Mouse (Mus musculus) midbrain, embryonic 16.5 days (tissue): ENCODE measurements around the gene Grm3. TPM values are rescaled to one million over a fixed set of nuclear protein-coding genes. Genes with fewer than 3 reads are reported as not detected.

ENCODE experiments used
- ATAC-seq: fragments of 200-750 bp; cut with Nextera tagmentation; 2 replicates; pipeline ENCODE4 v1.8.0; 2017; ENCODE audit warnings: moderate TSS enrichment
- H3K27ac ChIP-seq: fragments of 300-500 bp; sonication (generic); 2 replicates; pipeline ENCODE4 v1.5.1; 2014; ENCODE audit warnings: mild to moderate bottlenecking, low read length, mixed read lengths
- H3K27me3 ChIP-seq: fragments of 300-500 bp; sonication (generic); 2 replicates; pipeline ENCODE4 v1.6.1; 2014; ENCODE audit warnings: low read depth, low read length, mixed read lengths; ENCODE audit not compliant: control insufficient read depth, insufficient read depth
- H3K36me3 ChIP-seq: fragments of 300-500 bp; sonication (generic); 2 replicates; pipeline ENCODE4 v1.6.1; 2014; ENCODE audit warnings: mild to moderate bottlenecking, low read length, moderate library complexity, mixed read lengths; ENCODE audit not compliant: control insufficient read depth, insufficient read depth
- H3K4me1 ChIP-seq: fragments of 300-500 bp; sonication (generic); 2 replicates; pipeline ENCODE4 v1.6.1; 2014; ENCODE audit warnings: mild to moderate bottlenecking, low read length, mixed read lengths; ENCODE audit not compliant: control insufficient read depth, insufficient read depth
- H3K4me2 ChIP-seq: fragments of 300-500 bp; sonication (generic); 2 replicates; pipeline ENCODE4 v1.6.1; 2014; ENCODE audit warnings: mild to moderate bottlenecking, low read length, mixed read lengths
- H3K4me3 ChIP-seq: fragments of 300-500 bp; sonication (generic); 2 replicates; pipeline ENCODE4 v1.5.1; 2014; ENCODE audit warnings: low read depth, mild to moderate bottlenecking, low read length, moderate library complexity, mixed read lengths
- H3K9ac ChIP-seq: fragments of 300-500 bp; sonication (generic); 2 replicates; pipeline ENCODE4 v1.6.1; 2014; ENCODE audit warnings: low read depth, low read length, mixed read lengths
- H3K9me3 ChIP-seq: fragments of 300-500 bp; sonication (generic); replicated peaks from 2 replicates; pipeline ENCODE4 v1.6.1; 2014; ENCODE audit warnings: mild to moderate bottlenecking, low read length, mixed read lengths; ENCODE audit not compliant: control insufficient read depth, poor library complexity, severe bottlenecking
- WGBS: fragments of 180-500 bp; shearing (Covaris S2); extraction: QIAGEN DNeasy Blood & Tissue Kit; methylation state at CpG from one replicate; pipeline ENCODE4 v1.1.7; 2014; 5-methylcytosine and 5-hydroxymethylcytosine counted together
- polyA plus RNA-seq: library from polyadenylated mRNA; unstranded; fragments of >200 nt; fragmentation: Nextera tagmentation; extraction: Ambion mirVana; gene quantifications from 2 replicates; pipeline ENCODE4 v1.2.1, GENCODE M21; 2015

Grm3 gene
- polyA plus RNA-seq, 1 experiment from 2014 or later: 82.6 TPM

DNA sequence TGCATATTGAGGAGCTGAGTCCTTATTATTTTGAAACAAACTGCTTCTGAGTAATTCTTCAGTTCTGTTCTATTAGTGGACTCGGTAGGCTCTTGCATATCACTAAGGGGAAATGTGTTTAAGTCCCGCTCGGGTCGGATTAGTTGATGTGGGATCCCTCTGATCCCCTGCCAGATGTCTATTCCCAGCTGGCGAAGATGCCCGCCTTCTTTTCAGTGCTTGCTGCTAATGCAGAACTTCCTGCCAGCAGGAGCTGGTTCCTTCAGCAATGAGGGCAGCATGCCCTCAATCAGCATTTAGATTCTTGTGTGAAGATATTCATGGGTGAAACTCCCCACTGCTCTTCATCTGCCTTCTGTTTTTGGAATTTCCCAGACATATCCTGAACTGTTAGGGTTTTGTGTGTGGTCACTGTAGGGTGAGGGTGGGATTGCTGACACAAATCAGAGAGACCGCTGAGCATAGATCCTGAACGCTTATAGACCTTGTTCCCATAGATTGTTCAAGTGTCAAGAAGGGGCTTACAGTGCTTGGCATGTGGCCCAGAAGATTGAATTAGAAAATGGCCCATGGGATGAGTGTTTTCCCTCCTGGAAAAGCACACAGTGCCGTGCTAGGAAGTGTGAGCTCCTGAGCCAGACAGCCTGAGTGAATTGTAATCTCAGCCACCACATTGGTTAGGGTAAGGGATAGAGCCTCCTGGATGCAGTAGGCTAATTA, 62.9 kb downstream of the Grm3 start:
- H3K36me3 ChIP-seq: no peaks in the 10 kb centered on the region
- no peak overlapping the region for H3K4me3 ChIP-seq
- no peaks in the 10 kb centered on the region for H3K27me3 ChIP-seq
- H3K9ac ChIP-seq: no peak overlapping the region
- 22% methylated on average over 9 of the region's 9 CpGs for WGBS
- H3K4me1 ChIP-seq: no peaks in the 10 kb centered on the region; the same call in 1 of the 2 replicates
- H3K4me2 ChIP-seq: no peak overlapping the region
- peak overlapping the region; percentile 53 for H3K27ac ChIP-seq
- ATAC-seq: peak; percentile 87
- no peaks in the 10 kb centered on the region for H3K9me3 ChIP-seq

DNA sequence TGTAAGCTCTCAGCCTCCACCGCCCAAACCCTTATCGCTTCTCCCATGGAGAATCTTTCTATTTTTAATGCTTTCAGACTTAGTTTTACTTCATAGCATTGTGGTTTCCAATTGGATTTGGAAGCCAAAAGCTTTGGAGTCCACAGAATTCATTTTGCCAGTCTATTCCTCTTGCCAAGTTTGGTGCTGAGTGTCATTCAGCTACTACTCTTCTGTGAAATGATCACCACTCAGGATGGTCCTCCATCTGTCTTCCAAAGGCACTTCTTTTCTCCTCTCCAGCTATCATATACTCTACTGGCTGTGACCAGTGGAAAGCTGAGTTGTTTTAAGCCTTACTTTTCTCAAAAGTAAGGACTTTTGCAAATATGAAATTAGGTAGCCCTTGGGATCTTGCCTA, 86.4 kb downstream of the Grm3 start:
- H3K27ac ChIP-seq: no peak overlapping the region
- no peak overlapping the region for H3K4me3 ChIP-seq
- H3K36me3 ChIP-seq: no peaks in the 10 kb centered on the region
- no peak for ATAC-seq
- H3K4me2 ChIP-seq: no peak overlapping the region
- whole genome bisulfite sequencing: 98% methylated on average over 2 of the region's 2 CpGs
- H3K4me1 ChIP-seq: no peaks in the 10 kb centered on the region
- no peak overlapping the region for H3K9ac ChIP-seq
- H3K9me3 ChIP-seq: peaks cover 2% of the 10 kb centered on the region; the same call in 1 of the 2 replicates
- no peaks in the 10 kb centered on the region for H3K27me3 ChIP-seq

- no peak overlapping the region for H3K27ac ChIP-seq
- no peak overlapping the region for H3K9ac ChIP-seq
- H3K9me3 ChIP-seq: no peaks in the 10 kb centered on the region
- peaks cover 4% of the 10 kb centered on the region; the same call in 1 of the 2 replicates for H3K4me1 ChIP-seq
- no peaks in the 10 kb centered on the region for H3K27me3 ChIP-seq
- ATAC-seq: no peak
- H3K36me3 ChIP-seq: no peaks in the 10 kb centered on the region
- no peak overlapping the region for H3K4me3 ChIP-seq
- WGBS: 66% methylated on average over 2 of the region's 2 CpGs
- no peak overlapping the region for H3K4me2 ChIP-seq
Measured at GRCm38 (mm10) chr5:9627220-9627619, 97.8 kb downstream of the Grm3 start.

DNA sequence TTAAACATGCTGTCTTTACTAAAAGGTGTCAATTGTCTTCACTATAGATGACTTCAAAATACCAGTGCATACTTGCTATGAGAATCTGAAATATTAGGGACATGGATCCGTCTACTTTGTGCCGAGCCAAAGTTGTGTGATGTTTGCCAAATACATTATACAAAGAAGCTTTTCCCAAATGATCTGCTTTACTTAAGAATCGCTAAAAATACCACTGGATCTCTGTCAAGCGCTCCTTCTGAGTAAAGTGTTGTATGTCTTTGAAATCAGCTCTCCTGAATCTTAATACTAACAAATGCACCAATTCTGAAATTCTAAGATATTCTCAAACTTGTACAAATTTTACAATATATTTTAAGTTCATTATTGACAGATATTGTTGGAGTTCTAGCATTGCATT, 100.6 kb downstream of the Grm3 start:
- no peak overlapping the region for H3K27ac ChIP-seq
- peaks cover 4% of the 10 kb centered on the region; the same call in 1 of the 2 replicates for H3K4me1 ChIP-seq
- no peak overlapping the region for H3K4me2 ChIP-seq
- no peaks in the 10 kb centered on the region for H3K27me3 ChIP-seq
- ATAC-seq: no peak
- WGBS: 75% methylated on average over 4 of the region's 4 CpGs
- H3K9ac ChIP-seq: no peak overlapping the region
- no peaks in the 10 kb centered on the region for H3K9me3 ChIP-seq
- H3K4me3 ChIP-seq: no peak overlapping the region
- no peaks in the 10 kb centered on the region for H3K36me3 ChIP-seq

DNA sequence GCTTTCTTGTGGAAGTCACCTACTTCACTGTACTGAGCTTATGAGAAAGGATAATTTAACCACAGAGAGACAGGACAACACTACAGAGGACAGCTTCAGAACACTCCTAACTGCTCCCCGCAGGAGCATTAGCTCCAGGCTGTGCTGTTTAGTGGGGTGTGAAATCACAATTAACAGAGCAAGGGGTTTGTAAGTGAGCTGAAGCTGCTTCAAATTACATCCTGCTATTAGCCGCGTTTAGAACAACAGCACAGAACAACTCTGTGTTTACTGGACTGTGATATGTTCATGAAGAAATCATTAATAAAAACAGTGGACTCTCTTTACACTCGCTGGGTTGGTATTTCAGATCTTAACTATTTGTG, 101.9 kb downstream of the Grm3 start:
- Histone ChIP-seq H3K27me3 (no peaks in the 10 kb centered on the region), H3K4me2 (peak overlapping the region; percentile 7; the same call in 1 of the 2 replicates), H3K4me1 (peaks cover 4% of the 10 kb centered on the region; the same call in 1 of the 2 replicates), H3K27ac (no peak overlapping the region), H3K36me3 (no peaks in the 10 kb centered on the region), H3K9ac (no peak overlapping the region), H3K4me3 (no peak overlapping the region), H3K9me3 (no peaks in the 10 kb centered on the region)
- ATAC-seq: peak; percentile 59
- 5% methylated on average over 4 of the region's 4 CpGs for WGBS

DNA sequence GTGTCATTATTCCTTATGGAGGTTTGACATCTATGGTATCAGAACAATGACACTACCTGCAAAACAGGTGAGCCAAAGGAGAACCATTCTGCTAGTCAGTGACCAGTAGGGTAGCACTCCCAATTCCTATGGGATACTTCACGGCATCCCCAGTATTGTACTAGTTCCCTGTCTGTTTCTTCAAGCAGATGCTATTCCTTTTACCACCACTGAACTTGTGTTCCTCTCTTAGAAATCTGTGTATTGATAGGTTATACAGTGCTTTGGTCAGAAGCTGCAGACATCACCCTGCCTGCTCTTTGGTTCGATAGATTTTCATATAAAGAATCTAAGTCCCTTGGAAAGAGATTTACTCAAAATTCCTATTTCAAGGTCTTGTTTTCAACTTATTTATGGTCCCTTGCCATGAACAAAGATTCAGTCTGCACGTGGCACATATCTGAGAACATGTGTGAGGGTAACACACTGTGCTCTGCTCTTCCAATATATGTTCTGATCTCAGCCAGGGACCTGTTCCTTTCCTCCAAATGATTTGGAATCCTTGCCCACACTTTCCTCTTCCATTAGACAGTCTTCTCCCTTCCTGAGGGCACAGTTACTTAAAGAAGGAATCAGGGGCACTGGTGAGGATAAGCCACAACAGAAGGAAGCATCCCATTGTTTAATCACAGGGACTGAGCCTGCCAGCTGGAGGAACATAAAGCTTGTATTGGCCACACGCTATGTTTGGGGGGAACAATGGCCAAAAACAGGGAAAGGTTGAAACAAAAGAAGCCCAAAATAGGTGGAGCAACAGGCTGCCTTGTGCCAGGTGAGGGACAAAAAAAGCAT, 102.5 kb downstream of the Grm3 start:
- no peak overlapping the region for H3K4me2 ChIP-seq
- WGBS: 44% methylated on average over 4 of the region's 4 CpGs
- H3K9me3 ChIP-seq: no peaks in the 10 kb centered on the region
- no peak overlapping the region for H3K4me3 ChIP-seq
- H3K27me3 ChIP-seq: no peaks in the 10 kb centered on the region
- ATAC-seq: peak; percentile 37; the same call in 1 of the 2 replicates
- H3K36me3 ChIP-seq: no peaks in the 10 kb centered on the region
- H3K27ac ChIP-seq: no peak overlapping the region
- no peak overlapping the region for H3K9ac ChIP-seq
- H3K4me1 ChIP-seq: peaks cover 4% of the 10 kb centered on the region; the same call in 1 of the 2 replicates

DNA sequence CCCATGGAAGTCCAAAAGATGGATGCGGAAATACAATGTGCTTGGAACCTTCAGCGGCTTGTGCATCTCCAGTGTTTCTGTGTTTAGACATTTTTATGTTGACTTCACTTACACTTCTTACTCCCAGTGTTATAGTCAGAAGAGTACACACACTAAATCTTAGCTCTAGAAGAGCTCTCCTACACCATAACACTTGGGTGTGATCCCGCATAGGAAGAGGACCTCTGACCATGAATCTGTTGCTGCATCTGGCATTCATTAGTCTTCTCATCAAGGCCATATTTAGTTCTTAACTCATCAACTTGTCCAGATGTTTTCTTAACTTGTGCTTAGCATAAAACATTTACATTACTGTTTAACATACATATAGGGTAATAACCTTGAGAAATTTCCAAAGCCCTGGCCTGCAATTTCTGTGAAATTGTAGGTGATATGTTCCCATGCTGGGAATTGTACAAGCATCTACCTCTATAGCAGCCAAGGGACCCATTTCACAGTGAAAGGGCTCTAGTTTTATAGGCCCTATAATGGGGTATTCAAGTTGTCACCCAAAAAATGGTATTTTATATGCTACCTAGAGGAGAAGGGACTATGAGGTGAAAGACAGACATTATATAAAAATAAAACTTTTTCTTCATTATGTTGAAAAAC, 103.4 kb downstream of the Grm3 start:
- Histone ChIP-seq H3K9ac (no peak overlapping the region), H3K36me3 (no peaks in the 10 kb centered on the region), H3K9me3 (no peaks in the 10 kb centered on the region), H3K27ac (no peak overlapping the region), H3K27me3 (no peaks in the 10 kb centered on the region), H3K4me1 (peaks cover 4% of the 10 kb centered on the region; the same call in 1 of the 2 replicates), H3K4me2 (no peak overlapping the region), H3K4me3 (no peak overlapping the region)
- WGBS: 93% methylated on average over 3 of the region's 3 CpGs
- no peak for ATAC-seq

GRCm38 (mm10) chr5:9579021-9579420, 145.9 kb downstream of the Grm3 start:
- Histone ChIP-seq H3K4me3 (no peak overlapping the region), H3K4me2 (no peak overlapping the region), H3K27ac (no peak overlapping the region), H3K9ac (no peak overlapping the region), H3K9me3 (no peaks in the 10 kb centered on the region), H3K36me3 (no peaks in the 10 kb centered on the region), H3K27me3 (no peaks in the 10 kb centered on the region), H3K4me1 (no peaks in the 10 kb centered on the region)
- WGBS: 64% methylated on average over 2 of the region's 2 CpGs
- no peak for ATAC-seq
